Mouse (Mus musculus) heart, embryonic 11.5 days (tissue): ENCODE data around the gene Lgi4. TPM values are rescaled to one million over a fixed set of nuclear protein-coding genes. Genes with fewer than 3 reads are reported as not detected.

Experiments
- ATAC-seq: fragments of 200-750 bp; cut with Nextera tagmentation; replicated peaks from 2 replicates; pipeline ENCODE4 v1.8.0; 2017; ENCODE audit warnings: moderate library complexity; ENCODE audit not compliant: insufficient number of reproducible peaks, low FRiP score, low TSS enrichment
- H3K27ac ChIP-seq: fragments of 300-500 bp; sonication (generic); 2 replicates; pipeline ENCODE4 v1.5.1; 2014; ENCODE audit warnings: mild to moderate bottlenecking, low read depth, low read length
- H3K27me3 ChIP-seq: fragments of 300-500 bp; sonication (generic); 2 replicates; pipeline ENCODE4 v1.6.1; 2014; ENCODE audit warnings: mild to moderate bottlenecking, low read length, mixed read lengths; ENCODE audit not compliant: control insufficient read depth, insufficient read depth
- H3K36me3 ChIP-seq: fragments of 300-500 bp; sonication (generic); 2 replicates; pipeline ENCODE4 v1.6.1; 2014; ENCODE audit warnings: mild to moderate bottlenecking, low read length, moderate library complexity, mixed read lengths; ENCODE audit not compliant: control insufficient read depth, insufficient read depth
- H3K4me1 ChIP-seq: fragments of 300-500 bp; sonication (generic); 2 replicates; pipeline ENCODE4 v1.6.1; 2014; ENCODE audit warnings: low read length; ENCODE audit not compliant: control insufficient read depth, insufficient read depth
- H3K4me2 ChIP-seq: fragments of 300-500 bp; sonication (generic); 2 replicates; pipeline ENCODE4 v1.6.1; 2014; ENCODE audit warnings: mild to moderate bottlenecking, moderate library complexity
- H3K4me3 ChIP-seq: fragments of 300-500 bp; sonication (generic); 2 replicates; pipeline ENCODE4 v1.5.1; 2014; ENCODE audit warnings: low read depth, low read length
- H3K9ac ChIP-seq: fragments of 300-500 bp; sonication (generic); 2 replicates; pipeline ENCODE4 v1.6.1; 2014; ENCODE audit warnings: mild to moderate bottlenecking, low read depth, low read length, moderate library complexity
- H3K9me3 ChIP-seq: fragments of 300-500 bp; sonication (generic); replicated peaks from 2 replicates; pipeline ENCODE4 v1.6.1; 2016; ENCODE audit warnings: low read length; ENCODE audit not compliant: control insufficient read depth
- WGBS: fragments of 180-500 bp; shearing (Covaris S2); extraction: QIAGEN DNeasy Blood & Tissue Kit; methylation state at CpG from one replicate; pipeline ENCODE4 v1.1.7; 2014; ENCODE audit not compliant: insufficient replicate concordance; 5-methylcytosine and 5-hydroxymethylcytosine counted together
- polyA plus RNA-seq: library from polyadenylated mRNA; unstranded; fragments of >200 nt; fragmentation: Nextera tagmentation; extraction: Ambion mirVana; gene quantifications from 2 replicates; pipeline ENCODE4 v1.2.1, GENCODE M21; 2014

Gene Lgi4
- polyA plus RNA-seq, 1 experiment from 2014 or later = 0.34 TPM

DNA sequence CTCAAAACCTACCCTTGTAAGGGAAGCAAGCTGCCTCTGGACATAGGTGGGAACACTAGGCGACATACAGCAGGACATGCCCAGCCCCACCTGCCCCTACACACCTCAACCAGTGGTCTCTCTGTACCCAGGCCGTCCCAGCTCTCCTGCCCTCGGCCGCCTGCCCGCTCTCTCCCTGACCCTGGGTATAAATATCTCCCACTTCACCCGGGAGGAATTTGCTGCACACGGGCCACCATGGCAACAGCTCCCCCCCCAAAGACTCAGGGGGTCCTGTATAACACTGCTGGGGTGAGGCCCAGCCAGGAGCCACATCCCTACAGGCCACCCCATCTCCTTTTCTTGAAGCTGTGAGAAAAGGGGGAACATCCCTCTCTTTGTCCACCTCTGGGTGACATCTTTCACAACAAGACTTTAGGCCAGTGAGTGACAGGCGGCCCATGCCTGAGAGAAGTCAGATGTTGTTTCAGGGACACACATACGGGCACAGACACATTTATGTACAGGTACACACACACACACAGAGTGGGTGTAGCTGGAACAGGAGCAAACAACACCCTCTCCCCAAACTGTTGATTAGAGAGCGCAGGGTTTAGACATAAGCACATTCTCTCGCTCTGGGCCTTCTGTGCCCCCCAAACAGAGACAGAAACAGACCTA lies 4.4 kb upstream of the Lgi4 start:
- Histone ChIP-seq H3K4me3 (peak overlapping the region; percentile 43), H3K4me1 (peaks cover 36% of the 10 kb centered on the region), H3K9me3 (no peaks in the 10 kb centered on the region), H3K4me2 (peak overlapping the region; percentile 58), H3K36me3 (no peaks in the 10 kb centered on the region), H3K9ac (peak overlapping the region; percentile 67), H3K27me3 (peaks cover 31% of the 10 kb centered on the region), H3K27ac (peak overlapping the region; percentile 95)
- WGBS = 26% methylated on average over 11 of the region's 11 CpGs
- ATAC-seq = 0 out of 2 replicates have a peak, but pooled peaks have one; percentile 8

GRCm38 (mm10) chr7:31055354-31055824 lies 3.8 kb upstream of the Lgi4 start:
- H3K9me3 ChIP-seq = no peaks in the 10 kb centered on the region
- peak overlapping the region; percentile 43 for H3K4me3 ChIP-seq
- H3K36me3 ChIP-seq = no peaks in the 10 kb centered on the region
- H3K27me3 ChIP-seq = peaks cover 25% of the 10 kb centered on the region
- H3K9ac ChIP-seq = peak overlapping the region; percentile 67
- peaks cover 32% of the 10 kb centered on the region for H3K4me1 ChIP-seq
- 9% methylated on average over 10 of the region's 10 CpGs for WGBS
- peak overlapping the region; percentile 58 for H3K4me2 ChIP-seq
- peak overlapping the region; percentile 95 for H3K27ac ChIP-seq
- peak; percentile 64 for ATAC-seq

GRCm38 (mm10) chr7:31055883-31056282 lies 3.3 kb upstream of the Lgi4 start:
- Histone ChIP-seq H3K27me3 (peaks cover 20% of the 10 kb centered on the region), H3K4me2 (peak overlapping the region; percentile 58), H3K36me3 (no peaks in the 10 kb centered on the region), H3K9ac (peak overlapping the region; percentile 67; the same call in 1 of the 2 replicates), H3K4me1 (peaks cover 29% of the 10 kb centered on the region), H3K9me3 (no peaks in the 10 kb centered on the region), H3K4me3 (no peak overlapping the region), H3K27ac (peak overlapping the region; percentile 95)
- WGBS = 22% methylated on average over 3 of the region's 4 CpGs
- no peak for ATAC-seq

DNA sequence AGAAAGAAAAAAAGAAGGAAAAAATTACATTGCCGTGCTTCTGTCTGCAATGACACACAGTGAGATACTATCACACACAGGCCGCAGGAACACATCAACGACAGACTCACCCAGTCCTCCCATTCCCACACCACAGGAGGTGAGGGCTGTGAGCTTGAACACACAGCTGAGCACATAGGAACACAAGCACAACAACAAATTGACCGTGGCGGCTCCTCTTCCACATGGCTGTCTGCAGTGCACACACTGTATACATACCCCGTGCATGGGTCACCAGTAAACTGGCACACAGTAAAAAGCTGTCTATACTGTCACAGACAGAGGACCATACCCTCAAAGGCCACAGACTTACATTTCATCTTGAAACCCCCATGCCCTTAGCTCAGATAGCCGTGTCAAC lies 2.7 kb upstream of the Lgi4 start:
- Histone ChIP-seq H3K4me1 (peaks cover 24% of the 10 kb centered on the region), H3K27me3 (peaks cover 14% of the 10 kb centered on the region), H3K4me2 (no peak overlapping the region), H3K9me3 (no peaks in the 10 kb centered on the region), H3K9ac (no peak overlapping the region; the same call in 1 of the 2 replicates), H3K36me3 (no peaks in the 10 kb centered on the region), H3K4me3 (no peak overlapping the region), H3K27ac (peak overlapping the region; percentile 95; the same call in 1 of the 2 replicates)
- 70% methylated on average over 7 of the region's 7 CpGs for WGBS
- no peak for ATAC-seq

GRCm38 (mm10) chr7:31057071-31057470 lies 2.1 kb upstream of the Lgi4 start, which contains the start of gene Fxyd1:
Fxyd1 (minus strand) TSS chr7:31057199.
- peaks cover 21% of the 10 kb centered on the region for H3K4me1 ChIP-seq
- H3K27ac ChIP-seq = peak within 1 kb of the TSS; percentile 95
- H3K4me2 ChIP-seq = no peak within 1 kb of the TSS
- H3K4me3 ChIP-seq = no peak within 1 kb of the TSS
- H3K36me3 ChIP-seq = no peaks in the 10 kb centered on the region
- no peak for ATAC-seq
- H3K9me3 ChIP-seq = no peaks in the 10 kb centered on the region
- H3K9ac ChIP-seq = no peak within 1 kb of the TSS; the same call in none of the 2 replicates
- peaks cover 8% of the 10 kb centered on the region; the same call in 1 of the 2 replicates for H3K27me3 ChIP-seq
- WGBS = 61% methylated on average over 2 of the region's 2 CpGs

- Histone ChIP-seq H3K4me3 (no peak overlapping the region), H3K27ac (no peak overlapping the region), H3K27me3 (peaks cover 2% of the 10 kb centered on the region; the same call in 1 of the 2 replicates), H3K4me2 (no peak overlapping the region), H3K9me3 (no peaks in the 10 kb centered on the region), H3K4me1 (peaks cover 15% of the 10 kb centered on the region), H3K36me3 (no peaks in the 10 kb centered on the region), H3K9ac (no peak overlapping the region)
- WGBS = 65% methylated on average over 5 of the region's 5 CpGs
- no peak for ATAC-seq
These were observed 1.4 kb upstream of the Lgi4 start for GRCm38 (mm10) chr7:31057730-31058129.

GRCm38 (mm10) chr7:31058211-31058610 lies 931 bp upstream of the Lgi4 start:
- H3K36me3 ChIP-seq = no peaks in the 10 kb centered on the region
- 76% methylated on average over 6 of the region's 6 CpGs for WGBS
- no peaks in the 10 kb centered on the region for H3K27me3 ChIP-seq
- H3K9me3 ChIP-seq = no peaks in the 10 kb centered on the region
- H3K9ac ChIP-seq = no peak overlapping the region
- peaks cover 11% of the 10 kb centered on the region for H3K4me1 ChIP-seq
- no peak overlapping the region for H3K4me3 ChIP-seq
- no peak for ATAC-seq
- H3K4me2 ChIP-seq = no peak overlapping the region
- no peak overlapping the region for H3K27ac ChIP-seq

DNA sequence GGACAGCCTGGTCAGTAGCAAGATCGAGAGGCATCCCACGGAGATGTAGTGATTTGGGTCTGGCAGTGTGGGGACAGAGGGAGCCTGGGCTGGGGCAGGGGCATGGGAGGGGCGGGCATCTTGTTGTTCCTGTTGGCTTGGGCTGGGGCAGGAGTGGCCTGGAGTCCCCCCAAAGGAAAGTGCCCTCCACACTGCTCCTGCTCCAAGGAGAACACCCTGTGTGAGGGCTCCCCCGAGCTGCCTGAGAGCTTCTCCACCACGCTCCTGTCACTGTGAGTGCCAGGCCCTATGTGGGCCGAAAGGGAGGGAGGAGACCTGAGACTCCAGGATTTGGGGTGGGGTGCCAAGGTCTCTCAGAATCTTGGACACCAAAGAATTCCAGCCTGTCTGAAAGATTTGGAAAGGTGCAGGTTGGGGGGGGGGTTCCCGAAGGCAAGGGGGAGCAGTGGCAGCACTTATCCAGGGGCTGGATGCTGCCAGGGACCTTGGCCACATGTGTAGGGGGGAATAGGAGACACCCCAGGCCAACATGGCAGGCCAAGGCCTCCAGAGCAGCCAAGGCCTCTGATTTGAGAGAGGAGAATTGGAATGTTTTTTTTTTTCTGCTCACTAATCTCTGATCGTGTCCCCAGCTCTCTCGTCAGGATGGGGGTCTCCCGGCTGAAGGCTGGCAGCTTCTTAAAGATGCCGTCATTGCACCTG lies 928 bp downstream of the Lgi4 start:
- no peaks in the 10 kb centered on the region for H3K9me3 ChIP-seq
- no peak overlapping the region for H3K4me3 ChIP-seq
- no peak overlapping the region for H3K4me2 ChIP-seq
- peaks cover 8% of the 10 kb centered on the region; the same call in 1 of the 2 replicates for H3K4me1 ChIP-seq
- H3K36me3 ChIP-seq = no peaks in the 10 kb centered on the region
- no peak overlapping the region for H3K9ac ChIP-seq
- WGBS = 59% methylated on average over 11 of the region's 11 CpGs
- no peak overlapping the region for H3K27ac ChIP-seq
- H3K27me3 ChIP-seq = no peaks in the 10 kb centered on the region
- ATAC-seq = no peak
